Mouse (Mus musculus): ENCODE results near the gene Ppa1. TPM values are rescaled to one million over a fixed set of nuclear protein-coding genes. Genes with fewer than 3 reads are reported as not detected.

The Ppa1 gene
- total RNA-seq, 2 experiments from 2014 or later: 121 to 129 TPM

DNA sequence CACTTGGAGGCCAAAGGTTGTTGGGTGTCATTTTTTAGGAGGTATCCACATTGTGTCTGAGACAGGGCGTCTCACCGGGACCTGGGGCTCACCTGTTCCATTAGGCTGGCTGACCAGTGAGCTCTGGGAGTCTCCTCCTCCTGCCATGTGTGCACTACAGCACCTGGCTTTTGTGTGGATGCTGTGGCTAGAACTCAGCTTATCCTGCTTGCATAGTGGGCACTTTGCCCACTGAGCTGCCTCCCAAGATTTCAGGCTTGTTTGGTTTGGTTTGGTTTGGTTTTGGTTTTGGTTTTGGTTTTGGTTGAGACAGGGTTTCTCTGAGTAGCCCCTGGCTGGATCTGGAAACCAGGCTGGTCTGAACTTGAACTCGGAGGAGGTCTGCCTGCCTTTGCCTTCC, 73.9 kb downstream of the Ppa1 start:
- intact Hi-C loops (cut with DNase I): no loop called here
- DNase-seq (ENCODE audit: extremely low spot score in 1 of 2, low spot score in 2 of 2): no peak

DNA sequence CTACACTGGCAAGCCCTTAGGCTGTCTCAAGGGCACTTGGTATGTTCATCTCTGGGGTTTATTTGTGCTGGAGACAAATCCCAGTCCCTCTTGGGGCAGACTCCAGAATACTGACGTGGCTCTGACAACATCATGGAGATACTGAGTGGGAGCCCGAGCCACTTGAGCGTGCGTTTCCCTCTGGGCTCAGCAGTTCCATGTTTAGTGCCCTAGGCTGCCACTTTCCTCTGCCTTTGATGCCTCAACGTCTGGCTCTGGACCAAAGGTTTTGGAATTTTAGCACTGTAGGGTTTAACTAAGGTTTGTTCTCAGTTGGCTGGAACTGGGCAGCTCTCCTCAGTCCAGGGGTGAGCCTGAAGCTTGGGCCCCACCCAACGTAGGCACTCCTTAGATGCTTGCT, 74.9 kb downstream of the Ppa1 start:
- intact Hi-C loops (cut with DNase I): no loop called here
- DNase-seq (ENCODE audit: extremely low spot score in 1 of 2, low spot score in 2 of 2): no peak

Other genes with a start within 250 kb of the Ppa1 start
- under 1 TPM; 0.15 to 0.39 TPM for gene Nodal, start 230.6 kb upstream of the Ppa1 start, total RNA-seq (2021)
- 10 to 100 TPM; 42.1 to 46.1 TPM for gene Eif4ebp2, start 195.9 kb upstream of the Ppa1 start, total RNA-seq (2021)
- gene Lrrc20, start 172.8 kb upstream of the Ppa1 start, total RNA-seq (2021): 10 to 100 TPM; 13.2 to 15.0 TPM
- gene Npffr1, start 53.1 kb upstream of the Ppa1 start, total RNA-seq (2021): 1 to 10 TPM; 1.9 to 2.0 TPM
- gene Sar1a, start 31.7 kb downstream of the Ppa1 start, total RNA-seq (2021): 100 to 1,000 TPM; 133 to 136 TPM
- 10 to 100 TPM; 28.5 to 36.6 TPM for gene Tysnd1, start 47.0 kb downstream of the Ppa1 start, total RNA-seq (2021)
- gene Aifm2, start 66.7 kb downstream of the Ppa1 start, total RNA-seq (2021): 1 to 10 TPM; 7.0 to 7.4 TPM
- gene H2afy2, start 135.6 kb downstream of the Ppa1 start, total RNA-seq (2021): 10 to 100 TPM; 59.3 to 59.5 TPM